Mouse (Mus musculus) G1E-ER4 (cell line): ENCODE results near the gene Fam19a1. TPM values are rescaled to one million over a fixed set of nuclear protein-coding genes. Genes with fewer than 3 reads are reported as not detected.

Source experiments
- GATA1 ChIP-seq: IDR thresholded peaks from one replicate; pipeline ENCODE4 v1.8.0; 2012; ENCODE audit warnings: low read length, inconsistent platforms
- polyA plus RNA-seq: library from polyadenylated mRNA; stranded (reverse); fragments of >175 nt; gene quantifications from 2 replicates; pipeline ENCODE4 v1.2.3, GENCODE M21; 2012

Fam19a1 gene
- polyA plus RNA-seq, 1 experiment, result not detected

- no peak for TF ChIP-seq GATA1
These were observed 386.5 kb downstream of the Fam19a1 start for GRCm38 (mm10) chr6:96499464-96499863.

DNA sequence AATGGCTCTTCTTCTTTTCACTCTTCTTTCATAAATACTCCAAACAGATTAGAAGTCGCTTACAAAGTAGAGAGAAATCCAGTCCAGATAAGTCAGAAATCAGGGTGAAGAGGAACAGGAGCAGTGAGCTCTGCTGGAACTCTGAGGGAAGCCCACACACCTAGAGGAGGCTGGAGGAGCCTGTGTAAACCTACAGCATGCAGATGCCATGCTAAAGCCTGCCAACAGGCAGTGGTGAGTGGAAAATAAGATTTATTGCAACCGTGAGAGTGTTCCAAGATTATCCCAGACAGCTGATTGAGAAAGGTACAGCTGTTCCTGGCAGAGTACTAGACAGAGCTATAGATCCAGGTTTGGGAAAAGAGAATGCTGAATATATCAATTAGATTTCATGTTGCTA, 428.6 kb downstream of the Fam19a1 start:
- no peak for TF ChIP-seq GATA1

GRCm38 (mm10) chr6:96544832-96545231, 431.9 kb downstream of the Fam19a1 start:
- TF ChIP-seq GATA1, result no peak

GRCm38 (mm10) chr6:96550431-96550830, 437.5 kb downstream of the Fam19a1 start:
- no peak for TF ChIP-seq GATA1

DNA sequence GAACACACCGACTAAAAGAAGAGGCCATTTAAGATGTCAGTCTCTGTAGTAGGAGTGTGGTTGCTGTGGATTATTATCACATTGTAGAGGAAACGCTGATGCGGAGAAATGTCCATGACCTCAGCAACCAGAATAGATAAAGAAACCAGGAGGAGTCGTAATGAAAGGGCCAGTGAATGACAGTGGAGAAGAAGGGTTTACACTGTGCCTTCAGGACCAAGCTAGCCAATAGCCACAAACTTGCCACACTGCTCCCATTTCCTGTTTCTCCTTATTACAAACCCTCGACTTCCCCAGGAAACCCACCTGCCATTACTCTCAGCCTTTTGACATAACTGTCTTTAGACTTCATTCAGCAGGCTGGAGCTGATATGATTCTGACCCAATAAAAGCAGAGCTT, 465.7 kb downstream of the Fam19a1 start:
- no peak for TF ChIP-seq GATA1

DNA sequence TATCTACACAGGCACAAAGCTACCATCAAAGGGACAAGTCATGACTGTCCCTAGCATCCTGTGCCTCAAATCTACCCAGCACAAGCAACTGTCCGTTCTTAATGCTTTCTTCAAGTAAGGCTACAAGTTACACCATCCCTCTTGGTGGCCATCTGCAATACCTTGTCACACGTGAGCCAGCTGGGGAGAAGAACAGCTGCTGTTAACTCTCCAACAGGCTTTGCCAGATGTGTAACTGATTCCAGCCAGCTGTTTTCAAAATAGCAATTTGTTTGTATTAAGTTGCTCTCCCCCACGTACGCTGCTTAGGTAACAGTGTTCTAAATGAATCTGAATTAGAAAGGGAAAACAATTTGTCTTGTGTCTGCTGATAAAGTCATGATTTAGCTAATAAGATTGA, 467.8 kb downstream of the Fam19a1 start:
- TF ChIP-seq GATA1, result no peak

DNA sequence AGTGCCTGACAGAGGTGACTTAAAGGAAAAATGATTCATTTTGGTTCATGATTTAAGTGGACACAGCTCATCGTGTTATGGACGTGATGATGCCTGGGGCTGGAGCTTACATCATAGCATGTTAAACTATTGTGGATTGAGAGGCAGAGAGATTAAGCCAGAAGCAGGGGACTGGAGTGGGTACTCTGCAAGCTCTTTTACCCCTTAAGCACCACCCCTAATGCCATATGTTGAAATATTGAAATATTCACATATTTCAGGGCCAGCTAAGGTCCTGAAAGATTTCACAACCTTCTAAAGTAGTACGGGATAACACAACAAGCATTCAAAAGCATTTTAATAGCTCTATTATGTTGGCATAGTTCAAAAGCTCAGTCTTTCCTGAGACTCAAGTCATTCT, 468.2 kb downstream of the Fam19a1 start:
- TF ChIP-seq GATA1, result no peak

DNA sequence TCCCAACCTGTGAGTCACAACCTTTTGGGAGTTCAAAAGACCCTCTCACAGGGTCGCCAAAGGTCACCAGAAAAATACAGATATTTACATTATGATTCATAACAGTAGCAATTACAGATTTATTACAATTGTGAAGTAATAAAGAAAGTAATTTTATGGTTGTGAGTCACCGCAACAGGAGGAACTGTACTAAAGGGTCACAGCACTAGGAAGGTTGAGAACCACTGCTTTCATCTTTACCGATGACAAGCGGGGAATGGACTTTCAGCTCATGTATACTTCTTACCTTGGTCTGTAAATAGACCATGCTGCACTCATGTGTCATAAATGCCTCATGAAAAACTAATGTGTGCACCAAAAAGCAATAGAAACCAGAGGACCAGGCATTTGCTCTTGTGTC, 474.5 kb downstream of the Fam19a1 start:
- no peak for TF ChIP-seq GATA1

- no peak for TF ChIP-seq GATA1
These were observed 480.1 kb downstream of the Fam19a1 start for GRCm38 (mm10) chr6:96593031-96593430.

- no peak for TF ChIP-seq GATA1
These were observed 482.2 kb downstream of the Fam19a1 start for GRCm38 (mm10) chr6:96595201-96595600.

GRCm38 (mm10) chr6:96624196-96624595, 511.2 kb downstream of the Fam19a1 start:
- TF ChIP-seq GATA1, result no peak

- no peak for TF ChIP-seq GATA1
These were observed 518.6 kb downstream of the Fam19a1 start for GRCm38 (mm10) chr6:96631518-96631917.

DNA sequence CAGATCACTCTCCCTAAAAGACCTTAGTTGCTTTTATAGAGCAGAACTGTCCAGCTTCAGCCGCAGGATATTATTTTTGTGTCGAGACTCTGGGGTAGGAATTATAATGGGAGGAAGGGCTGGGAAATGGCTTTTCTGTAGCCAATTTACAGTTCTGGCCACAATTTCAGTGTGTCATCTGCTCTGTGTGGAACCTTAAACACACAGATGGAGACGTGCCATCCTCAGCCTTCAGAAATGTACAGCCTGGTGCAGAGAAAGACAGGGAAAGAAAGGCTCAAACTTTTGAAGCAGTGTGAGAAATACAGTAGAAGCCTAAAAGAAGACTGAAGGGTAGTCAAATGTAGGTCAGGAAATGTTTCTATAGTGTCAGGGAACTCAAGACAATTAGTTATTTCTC, 519.3 kb downstream of the Fam19a1 start:
- TF ChIP-seq GATA1, result no peak

DNA sequence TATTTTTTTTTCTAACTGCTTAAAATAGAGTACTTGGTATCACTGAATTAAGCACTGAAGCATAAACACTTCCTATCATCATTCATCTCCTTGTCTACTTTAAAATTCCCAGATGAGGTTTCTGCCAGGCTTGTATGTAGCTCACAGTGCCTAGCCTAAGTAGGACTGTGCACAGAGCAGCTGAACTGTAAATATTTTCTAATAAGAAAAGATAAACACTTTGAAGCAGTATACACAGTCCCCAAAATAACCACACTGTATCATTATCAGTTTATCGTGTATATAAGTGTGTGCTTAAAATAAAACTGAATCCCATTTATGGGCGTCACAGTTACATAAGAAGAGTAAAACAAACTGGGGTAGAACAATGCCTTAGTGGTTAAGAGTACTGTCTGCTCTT, 522.7 kb downstream of the Fam19a1 start:
- no peak for TF ChIP-seq GATA1

DNA sequence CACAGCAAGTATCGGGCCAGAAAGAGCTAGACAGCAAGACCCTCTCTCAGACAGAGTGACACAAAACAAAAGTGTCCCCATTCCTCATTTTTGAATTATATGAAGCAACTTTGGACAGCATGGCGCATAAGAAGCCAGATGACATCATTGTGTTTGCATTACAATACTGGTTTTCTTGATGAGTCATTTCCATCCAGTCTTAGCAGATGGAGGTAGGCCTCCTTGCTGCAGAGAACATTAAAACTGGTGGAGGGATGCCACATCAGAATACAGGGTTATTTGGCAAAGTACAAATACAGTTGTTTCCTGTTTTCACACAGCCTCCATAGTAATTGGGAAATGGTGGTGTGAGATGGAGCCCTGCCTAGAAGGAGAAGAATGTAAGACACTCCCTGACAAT, 535.8 kb downstream of the Fam19a1 start:
- TF ChIP-seq GATA1, result no peak

GRCm38 (mm10) chr6:96649267-96649666, 536.3 kb downstream of the Fam19a1 start:
- TF ChIP-seq GATA1, result no peak

DNA sequence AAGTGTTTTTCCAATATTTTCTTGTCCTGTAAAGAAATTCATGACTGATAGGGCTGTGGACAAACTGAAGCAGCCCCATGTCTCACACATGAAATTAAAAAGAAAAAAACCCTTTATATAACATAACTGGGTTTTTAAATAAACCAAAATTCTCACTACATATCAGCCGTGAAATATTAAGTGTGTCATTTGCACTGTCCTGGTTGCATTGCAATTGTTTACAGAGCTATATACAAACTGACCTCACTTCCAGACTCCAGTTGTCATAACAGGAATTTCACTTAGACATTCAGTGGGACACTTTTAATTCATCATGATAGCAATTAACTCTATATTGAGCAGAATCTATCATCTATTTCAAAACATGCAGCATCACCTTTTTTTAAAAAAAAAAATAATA, 553.4 kb downstream of the Fam19a1 start:
- no peak for TF ChIP-seq GATA1

DNA sequence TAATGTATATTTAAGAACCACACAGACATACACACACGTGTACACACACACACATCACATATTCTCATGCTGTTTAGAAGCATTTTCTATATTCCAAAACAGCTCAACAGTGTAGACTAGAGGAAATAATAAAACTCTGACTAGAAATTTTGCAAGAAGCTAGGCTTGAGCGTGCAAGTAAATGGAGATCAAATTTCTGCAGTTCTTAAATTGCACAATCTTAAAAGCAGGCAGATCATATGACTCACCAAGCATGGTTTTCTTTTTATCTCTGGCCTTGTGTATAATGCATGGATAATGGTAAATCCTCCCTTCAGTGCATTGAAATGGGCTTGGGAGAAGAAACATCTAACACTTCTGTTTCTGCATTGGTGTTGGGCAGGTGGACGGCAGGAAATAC, 564.9 kb downstream of the Fam19a1 start:
- no peak for TF ChIP-seq GATA1

Other genes starting within 250 kb of the Fam19a1 start
- not detected in 2 replicates for gene 1700123L14Rik, start 53.1 kb downstream of the Fam19a1 start, polyA plus RNA-seq